Mouse (Mus musculus): ENCODE measurements around the gene Hoxa9. TPM values are rescaled to one million over a fixed set of nuclear protein-coding genes. Genes with fewer than 3 reads are reported as not detected.

Gene Hoxa9
- 1.4 TPM in 1 of 2 replicates, not detected in the other for polyA plus RNA-seq (2012; rRNA removed)

DNA sequence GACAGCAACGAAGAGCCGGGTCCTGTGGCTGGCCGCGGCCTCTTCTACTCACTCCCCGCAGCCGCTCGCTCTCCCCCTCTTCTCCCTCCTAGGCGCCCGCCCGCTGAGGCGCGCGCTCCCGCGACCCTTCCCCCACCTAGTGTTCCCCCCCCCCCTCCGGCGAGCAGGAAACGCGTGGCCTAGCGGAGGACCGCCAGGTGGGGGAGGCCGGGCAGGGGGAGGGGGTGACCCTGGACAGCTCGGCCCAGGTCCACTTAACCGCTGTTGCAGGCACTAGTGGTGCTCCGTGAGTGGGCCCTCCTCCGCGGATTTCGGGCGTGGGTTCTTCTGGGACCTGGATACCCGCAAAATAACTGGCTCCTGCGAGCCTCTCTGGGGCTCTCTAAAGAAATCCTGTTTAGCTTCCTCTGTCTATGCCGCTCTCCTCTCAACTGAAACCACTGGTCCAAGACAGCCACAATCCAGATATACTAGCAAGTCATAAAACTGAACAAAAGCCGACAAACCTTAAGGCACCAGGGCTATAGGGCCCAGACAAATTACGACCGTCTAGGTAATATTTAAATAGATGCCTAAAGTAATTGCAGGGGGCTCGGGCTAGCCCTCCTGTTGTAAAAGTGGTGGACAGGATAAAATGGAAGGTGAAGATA, at the start of gene Hoxa9:
TSS of gene Hoxa9 (minus strand) at position 574 of the 650 bp plus-strand sequence.

DNA sequence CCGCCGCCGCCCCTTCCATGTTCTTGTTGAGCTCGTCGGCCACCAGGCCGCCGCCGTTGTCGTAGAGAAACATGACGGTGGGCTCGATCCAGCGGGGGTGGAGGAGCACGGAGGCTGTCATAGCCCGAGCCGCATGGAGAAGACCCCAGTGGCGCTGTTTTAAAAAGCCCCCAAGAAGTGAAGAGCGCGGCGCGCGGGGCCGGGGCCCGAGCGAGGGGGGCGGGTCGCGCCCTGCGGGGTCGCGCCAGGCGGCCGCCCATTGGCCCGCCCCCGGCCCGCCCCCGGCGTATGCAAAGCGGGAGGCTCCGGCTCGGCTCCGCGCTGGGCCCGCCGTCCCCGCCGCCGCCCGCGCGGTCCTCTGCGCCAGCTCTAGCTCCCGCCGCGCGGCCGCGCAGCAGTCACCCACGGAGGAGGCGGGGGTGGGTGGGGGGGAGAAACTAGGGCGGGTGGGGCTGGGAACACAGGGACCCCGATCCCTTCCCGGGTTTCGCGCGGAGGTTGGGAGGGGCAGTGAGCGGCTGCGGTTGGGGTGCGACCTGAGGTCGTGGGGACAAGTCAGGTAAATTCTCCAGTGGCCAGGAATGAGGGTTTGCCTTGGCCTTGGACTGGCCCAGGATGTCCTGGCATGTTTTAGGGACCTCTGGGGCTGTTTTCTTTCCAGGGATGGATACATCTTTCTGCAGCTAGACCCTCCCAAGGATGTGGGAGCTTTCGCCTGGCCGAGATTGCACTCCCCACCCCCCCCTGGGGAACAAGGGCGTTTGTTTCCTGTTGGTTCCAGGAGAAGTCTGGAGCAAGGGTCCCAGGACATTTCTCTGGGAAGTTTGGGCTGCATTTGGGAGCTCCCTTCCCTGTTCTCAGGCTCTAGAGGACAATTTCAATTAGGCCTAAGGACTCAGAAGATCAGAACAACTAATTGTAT, 30.0 kb upstream of the Hoxa9 start, which contains the start of gene Hoxa13:
TSS of gene Hoxa13 (minus strand) at position 227 of the 922 bp plus-strand sequence.

DNA sequence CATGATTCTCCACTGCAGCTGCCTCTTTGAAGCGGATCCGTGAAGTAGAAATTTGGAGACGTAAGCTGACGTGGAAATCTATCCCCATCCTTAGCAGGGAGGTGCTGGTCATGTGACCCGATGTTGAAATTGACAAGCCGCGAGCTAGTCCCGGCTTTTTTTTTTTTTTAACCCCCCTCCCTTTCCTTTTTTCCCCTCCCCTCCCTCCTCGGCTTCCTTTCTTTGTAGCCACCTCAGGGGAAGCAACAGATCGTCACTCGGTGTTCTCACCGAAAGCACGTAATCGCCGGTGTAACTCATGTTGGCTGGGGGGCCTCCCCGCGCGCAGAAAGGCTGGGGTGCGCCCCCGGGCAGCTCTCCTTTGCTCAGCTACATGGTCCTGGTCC, 14.9 kb upstream of the Hoxa9 start, which contains the start of gene Hoxa11:
TSS of gene Hoxa11 (minus strand) at position 54 of the 386 bp plus-strand sequence.

DNA sequence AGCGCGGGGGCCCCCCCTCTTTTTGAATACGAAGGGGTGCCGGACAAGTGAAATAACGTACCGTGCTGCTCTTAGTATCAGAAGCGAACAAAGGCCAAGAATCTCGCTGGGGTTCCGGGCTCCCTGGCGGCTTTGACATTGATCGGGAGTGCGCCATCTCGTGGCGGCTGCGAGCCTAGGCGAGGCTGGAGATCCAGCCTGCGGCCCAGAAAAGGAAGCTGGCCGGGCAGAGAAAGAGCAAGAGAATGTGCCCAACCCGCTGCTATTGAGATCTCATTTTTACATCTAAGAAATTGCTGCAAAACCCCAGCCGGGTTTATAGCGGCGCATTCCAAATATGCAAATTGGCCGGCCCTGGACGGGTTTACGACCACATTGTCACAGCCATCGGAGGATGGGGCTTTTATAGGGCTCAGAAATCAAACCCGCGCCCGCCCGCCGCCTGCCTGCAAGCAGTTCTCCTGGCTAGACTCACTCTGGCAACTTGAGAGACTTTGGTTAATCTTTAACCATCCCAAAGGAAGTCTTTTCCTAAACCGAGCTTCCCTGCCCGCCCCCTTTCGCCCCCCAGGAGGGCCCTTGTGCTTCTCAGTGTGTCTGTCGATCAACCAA, 9.6 kb upstream of the Hoxa9 start, which contains the start of gene Hoxa10:
TSS of gene Hoxa10 (minus strand) at position 466 of the 612 bp plus-strand sequence.

DNA sequence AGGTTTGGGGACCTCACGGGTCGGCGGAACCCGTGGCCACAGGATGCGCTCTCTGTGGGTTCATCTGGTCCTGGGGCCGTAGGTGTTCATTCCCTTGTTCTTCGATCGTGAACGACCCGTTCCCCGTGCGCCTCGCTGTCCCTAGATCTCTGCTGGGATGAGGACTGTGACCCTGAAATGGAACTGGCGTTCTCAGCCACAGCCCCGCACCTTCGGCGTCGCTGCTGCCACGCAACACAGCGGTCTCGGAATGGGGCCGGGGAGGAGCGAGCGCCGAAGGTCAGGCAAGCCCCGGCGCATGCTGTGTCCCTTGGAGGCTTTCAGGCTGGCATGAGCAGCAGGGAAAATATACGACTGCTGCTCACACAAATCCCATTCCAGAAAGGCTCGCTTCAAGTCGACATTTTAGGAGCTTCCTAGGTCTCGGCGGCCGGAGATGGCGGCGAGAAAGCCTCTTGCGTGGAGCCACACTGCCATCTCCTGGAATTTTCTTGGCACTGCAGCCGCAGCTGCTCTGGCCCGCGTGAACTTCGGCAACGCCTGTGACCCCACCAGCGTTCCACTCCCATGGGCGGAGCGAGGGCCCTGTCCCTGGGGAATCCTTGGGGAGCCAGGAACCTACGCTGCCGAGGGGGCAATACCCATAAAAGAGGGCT, 9.4 kb downstream of the Hoxa9 start, which contains the start of gene Hoxa7:
TSS of gene Hoxa7 (minus strand) at position 518 of the 656 bp plus-strand sequence.

DNA sequence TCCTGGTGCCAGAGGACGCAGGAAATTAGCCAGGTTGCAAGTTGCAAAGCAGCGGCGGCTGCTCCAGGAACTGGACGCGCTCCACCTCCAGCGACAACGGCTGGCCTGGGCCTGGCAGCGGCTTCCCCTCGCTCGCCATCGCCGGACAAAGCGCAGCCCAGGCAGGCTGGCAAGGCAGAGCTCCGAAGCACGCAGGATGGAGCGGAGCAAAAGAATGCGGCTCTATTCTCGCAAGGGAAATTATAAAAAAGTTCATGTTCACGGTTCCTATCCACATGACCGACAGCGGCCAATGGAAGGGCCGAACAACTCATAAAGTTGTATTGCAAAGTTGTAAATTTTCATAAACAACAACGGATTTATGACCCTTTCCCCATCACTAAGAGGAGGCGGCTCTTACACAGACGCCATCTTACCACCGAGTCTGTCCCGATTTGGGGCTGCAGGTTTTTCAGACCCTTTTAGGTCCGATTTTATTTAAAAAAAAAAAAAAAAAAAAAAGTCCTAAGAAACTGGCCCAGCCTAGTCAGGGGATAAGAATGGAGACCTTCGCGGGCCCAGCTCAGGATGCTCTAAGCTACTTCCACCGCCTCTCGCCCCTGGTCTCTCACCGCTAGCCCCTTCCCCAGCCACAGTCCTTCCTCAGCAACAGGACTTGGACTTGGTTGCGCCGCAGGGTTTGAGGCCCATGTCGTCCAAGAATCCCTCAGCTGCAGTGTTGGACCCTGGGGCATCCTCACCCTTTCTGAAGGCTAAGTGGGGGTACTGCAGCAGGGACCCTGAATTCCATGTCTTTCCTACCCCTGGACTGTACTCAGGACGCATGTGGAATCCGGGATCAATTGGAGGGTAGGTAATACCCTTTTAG, 17.5 kb downstream of the Hoxa9 start, which contains the start of the genes Hoxa3 and Gm28308:
TSS of gene Hoxa3 (minus strand) at position 218 of the 868 bp plus-strand sequence.
TSS of gene Gm28308 (minus strand) at position 221 of the 868 bp plus-strand sequence.

DNA sequence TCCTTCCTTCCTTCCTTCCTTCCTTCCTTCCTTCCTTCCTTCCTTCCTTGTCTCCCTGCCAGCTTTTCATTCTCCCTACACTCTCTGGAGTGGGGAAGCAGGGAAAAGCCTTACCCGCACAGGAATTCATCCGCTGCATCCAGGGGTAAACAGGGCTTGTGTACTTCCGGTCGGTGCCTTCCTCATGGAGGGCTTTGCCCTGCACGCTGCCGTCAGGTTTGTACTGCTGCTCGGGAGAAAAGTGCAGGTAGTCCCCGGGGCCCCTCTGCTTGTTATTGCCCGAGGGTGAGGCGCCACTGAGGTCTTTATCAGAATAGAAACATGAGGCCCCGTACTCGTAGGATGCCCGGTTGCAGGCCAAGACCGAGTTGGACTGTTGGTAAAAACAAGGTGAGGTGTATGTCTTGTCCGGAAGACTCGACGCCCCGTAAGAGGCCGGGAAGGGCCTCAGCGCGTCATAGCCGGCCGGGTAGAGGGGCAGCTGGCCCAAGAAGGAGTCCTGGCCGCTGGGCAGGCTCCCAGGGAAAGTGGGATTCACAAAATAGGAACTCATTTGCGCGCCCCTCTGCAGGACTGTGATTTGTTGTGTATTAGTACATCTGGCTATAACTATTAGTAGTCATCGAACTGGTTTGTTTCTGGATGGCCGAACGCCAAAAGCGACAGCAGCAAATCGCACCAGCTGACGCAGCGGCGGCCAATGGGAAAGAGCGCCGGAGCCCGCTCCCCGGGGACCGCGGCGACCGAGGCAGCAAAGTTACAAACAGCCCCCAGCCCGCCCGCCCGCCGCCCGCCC, 22.6 kb downstream of the Hoxa9 start, which contains the start of gene Hoxa6:
TSS of gene Hoxa6 (minus strand) at position 651 of the 796 bp plus-strand sequence.

DNA sequence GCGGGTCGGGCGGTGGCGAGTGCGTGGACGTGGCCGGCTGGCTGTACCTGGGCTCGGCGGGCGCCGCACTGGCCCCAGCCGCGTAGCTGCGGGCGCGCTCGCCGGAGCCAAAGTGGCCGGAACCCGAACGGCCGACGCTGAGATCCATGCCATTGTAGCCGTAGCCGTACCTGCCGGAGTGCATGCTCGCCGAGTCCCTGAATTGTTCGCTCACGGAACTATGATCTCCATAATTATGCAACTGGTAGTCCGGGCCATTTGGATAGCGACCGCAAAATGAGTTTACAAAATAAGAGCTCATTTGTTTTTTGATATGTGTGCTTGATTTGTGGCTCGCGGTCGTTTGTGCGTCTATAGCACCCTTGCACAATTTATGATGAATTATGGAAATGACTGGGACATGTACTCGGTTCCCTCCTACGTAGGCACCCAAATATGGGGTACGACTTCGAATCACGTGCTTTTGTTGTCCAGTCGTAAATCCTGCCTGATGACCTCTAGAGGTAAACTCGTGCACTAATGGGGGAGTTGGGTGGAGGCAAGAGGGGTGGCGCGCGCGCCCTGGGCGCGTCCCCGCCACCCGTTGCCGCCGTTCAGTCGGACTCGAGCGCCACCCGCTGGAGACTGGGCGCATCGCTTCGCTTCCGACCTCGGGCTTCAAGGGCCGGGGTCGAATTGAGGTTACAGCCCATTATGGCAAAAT, 26.7 kb downstream of the Hoxa9 start, which contains the start of gene Hoxa5:
TSS of gene Hoxa5 (minus strand) at position 538 of the 703 bp plus-strand sequence.

DNA sequence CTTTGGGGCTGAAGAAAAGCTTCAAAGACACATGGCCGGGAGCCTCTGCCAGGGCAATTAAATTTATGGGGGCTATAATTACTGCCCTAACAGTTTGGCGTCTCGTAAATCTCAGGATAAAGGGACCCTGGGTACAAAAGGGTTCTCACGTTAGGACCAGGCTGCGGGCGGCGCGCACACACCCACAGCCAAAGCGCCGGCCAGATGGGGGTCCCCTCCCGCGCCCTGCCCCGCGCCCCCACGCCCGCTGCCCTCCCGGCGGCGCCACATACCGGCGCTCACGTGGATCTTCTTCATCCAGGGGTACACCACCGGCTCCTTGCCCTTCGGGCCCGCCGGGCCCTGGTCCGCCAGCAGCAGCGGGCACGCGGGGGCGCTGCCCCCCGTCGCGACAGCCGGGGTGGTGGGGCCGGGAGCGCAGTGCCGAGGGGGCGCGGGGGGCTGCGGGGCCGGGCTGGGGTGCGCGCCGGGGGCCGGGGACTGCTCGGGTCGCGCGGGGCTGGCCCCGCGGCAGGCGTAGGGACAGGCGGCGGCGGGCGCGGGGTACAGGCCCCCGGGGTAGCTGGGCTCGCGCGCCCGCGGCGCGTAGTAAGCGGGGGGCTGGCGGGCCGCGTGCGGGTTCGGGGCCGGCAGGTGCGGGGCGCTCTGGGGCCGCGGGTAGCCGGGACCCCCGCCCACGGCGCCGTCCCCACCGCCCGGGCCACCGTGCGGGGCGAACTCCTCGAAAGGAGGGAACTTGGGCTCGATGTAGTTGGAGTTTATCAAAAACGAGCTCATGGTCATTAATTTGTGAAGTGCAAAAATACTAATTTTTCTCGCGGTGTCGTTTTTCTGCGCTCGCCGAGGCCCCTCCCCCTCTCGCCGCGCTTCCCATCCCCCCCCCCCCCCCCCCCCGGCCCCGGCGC, 39.7 kb downstream of the Hoxa9 start, which contains the start of gene Hoxa4:
TSS of gene Hoxa4 (minus strand) at position 848 of the 905 bp plus-strand sequence.

DNA sequence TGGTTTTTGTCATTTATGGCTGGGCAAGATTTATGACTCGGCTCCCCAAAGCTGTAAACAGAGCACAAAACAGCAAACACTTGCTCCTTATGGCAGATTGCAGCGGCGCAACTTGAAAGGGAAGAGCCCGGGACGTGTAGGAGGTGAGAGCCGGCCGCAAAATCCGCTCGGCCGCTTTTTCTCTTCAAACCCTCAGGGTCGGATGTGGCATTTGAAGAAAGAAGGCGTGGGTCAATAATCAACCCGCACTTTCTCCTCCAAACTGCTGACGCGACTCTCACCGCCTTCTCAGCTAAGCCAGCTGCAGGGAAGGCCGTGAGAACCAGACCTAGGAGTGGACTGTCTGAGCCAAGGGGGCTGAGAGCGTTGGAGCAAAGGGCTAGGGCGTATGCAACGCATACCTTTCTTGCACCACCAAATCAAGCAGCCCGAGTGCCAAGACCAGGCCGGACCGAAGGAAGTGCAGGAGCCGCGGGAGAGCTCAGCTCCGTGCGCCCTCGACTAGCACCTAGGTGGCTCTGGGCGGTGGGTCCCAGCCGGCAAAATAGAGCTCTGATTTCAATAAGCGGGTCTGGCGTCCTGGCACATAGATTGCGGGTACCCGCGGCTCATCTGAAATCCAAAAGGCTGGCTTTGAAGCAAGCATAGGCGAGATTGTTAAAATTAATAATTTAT, 53.7 kb downstream of the Hoxa9 start, which contains the start of gene 5730596B20Rik:
TSS of gene 5730596B20Rik (plus strand) at position 438 of the 675 bp plus-strand sequence.

Other genes starting within 250 kb of the Hoxa9 start
- 9.4 and 11.9 TPM in 2 replicates for gene Skap2, start 218.5 kb downstream of the Hoxa9 start, polyA plus RNA-seq (2012; rRNA removed)
- 0.59 and 1.3 TPM in 2 replicates for gene Hoxa1, start 72.8 kb downstream of the Hoxa9 start, polyA plus RNA-seq (2012; rRNA removed)
- gene Hoxa2, start 66.3 kb downstream of the Hoxa9 start, polyA plus RNA-seq (2012; rRNA removed) = 7.4 and 16.1 TPM in 2 replicates
- 0.42 and 0.73 TPM in 2 replicates for gene 5730596B20Rik, start 53.6 kb downstream of the Hoxa9 start, polyA plus RNA-seq (2012; rRNA removed)
- gene Hoxa4, start 39.3 kb downstream of the Hoxa9 start, polyA plus RNA-seq (2012; rRNA removed) = 9.9 and 13.7 TPM in 2 replicates
- 44.2 and 47.7 TPM in 2 replicates for gene Hoxa5, start 26.5 kb downstream of the Hoxa9 start, polyA plus RNA-seq (2012; rRNA removed)
- 2.6 and 4.3 TPM in 2 replicates for gene Hoxa6, start 22.4 kb downstream of the Hoxa9 start, polyA plus RNA-seq (2012; rRNA removed)
- gene Hoxa3, start 17.8 kb downstream of the Hoxa9 start, polyA plus RNA-seq (2012; rRNA removed) = 8.3 and 13.2 TPM in 2 replicates
- gene Gm28308, start 17.8 kb downstream of the Hoxa9 start, polyA plus RNA-seq (2012; rRNA removed) = 0.10 and 0.41 TPM in 2 replicates
- 0.40 and 5.8 TPM in 2 replicates for gene Hoxa7, start 9.2 kb downstream of the Hoxa9 start, polyA plus RNA-seq (2012; rRNA removed)
- gene Hoxa10, start 9.8 kb upstream of the Hoxa9 start, polyA plus RNA-seq (2012; rRNA removed) = 0.04 TPM in 1 of 2 replicates, not detected in the other
- not detected in 2 replicates for gene Hoxa11, start 14.7 kb upstream of the Hoxa9 start, polyA plus RNA-seq (2012; rRNA removed)
- gene Hoxa13, start 29.8 kb upstream of the Hoxa9 start, polyA plus RNA-seq (2012; rRNA removed) = not detected in 2 replicates
- 1.7 and 2.8 TPM in 2 replicates for gene Evx1, start 82.4 kb upstream of the Hoxa9 start, polyA plus RNA-seq (2012; rRNA removed)

Measured in central nervous system, embryonic 14 days (tissue).